Mouse (Mus musculus): Measurements from ENCODE around the gene Sh3pxd2a.

The Sh3pxd2a gene

DNA sequence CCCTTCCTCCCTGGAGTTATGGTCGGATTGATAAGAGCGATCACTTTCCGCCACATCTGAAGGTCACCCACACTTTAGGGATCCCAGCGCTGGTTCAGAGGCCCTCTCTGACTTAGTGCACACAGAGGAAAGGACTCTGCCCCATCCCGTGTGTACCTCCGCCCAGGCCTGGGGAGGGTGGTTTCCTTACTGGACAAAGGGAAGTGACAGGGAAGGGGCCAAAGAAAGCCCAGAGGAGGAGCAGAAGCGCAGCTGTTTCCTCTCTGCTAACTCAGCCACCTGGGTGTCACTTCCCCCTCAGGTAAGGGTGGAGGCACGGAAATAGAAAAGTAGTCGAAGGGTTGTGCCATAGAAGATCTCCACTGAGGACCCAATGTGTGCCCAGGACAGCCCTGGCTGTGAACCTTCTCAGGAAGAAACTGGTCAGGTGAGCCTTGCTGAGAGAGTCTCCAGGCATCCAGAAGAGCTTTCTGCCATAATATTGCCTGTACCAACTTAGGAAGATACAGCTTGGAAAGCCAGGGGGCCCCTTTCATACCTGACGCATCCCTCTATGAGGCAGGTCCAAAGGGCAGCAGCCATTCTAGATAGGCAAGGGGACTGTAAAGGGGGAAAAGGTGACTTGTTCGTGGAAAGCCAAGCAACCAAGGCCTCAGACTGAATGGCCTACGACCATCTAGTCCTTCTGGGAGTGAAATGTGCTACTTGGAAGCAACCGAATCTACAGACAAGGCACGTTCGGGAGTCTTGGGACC lies 9.0 kb downstream of the Sh3pxd2a start:
- no peak for DNase-seq (ENCODE audit: low spot score)

DNA sequence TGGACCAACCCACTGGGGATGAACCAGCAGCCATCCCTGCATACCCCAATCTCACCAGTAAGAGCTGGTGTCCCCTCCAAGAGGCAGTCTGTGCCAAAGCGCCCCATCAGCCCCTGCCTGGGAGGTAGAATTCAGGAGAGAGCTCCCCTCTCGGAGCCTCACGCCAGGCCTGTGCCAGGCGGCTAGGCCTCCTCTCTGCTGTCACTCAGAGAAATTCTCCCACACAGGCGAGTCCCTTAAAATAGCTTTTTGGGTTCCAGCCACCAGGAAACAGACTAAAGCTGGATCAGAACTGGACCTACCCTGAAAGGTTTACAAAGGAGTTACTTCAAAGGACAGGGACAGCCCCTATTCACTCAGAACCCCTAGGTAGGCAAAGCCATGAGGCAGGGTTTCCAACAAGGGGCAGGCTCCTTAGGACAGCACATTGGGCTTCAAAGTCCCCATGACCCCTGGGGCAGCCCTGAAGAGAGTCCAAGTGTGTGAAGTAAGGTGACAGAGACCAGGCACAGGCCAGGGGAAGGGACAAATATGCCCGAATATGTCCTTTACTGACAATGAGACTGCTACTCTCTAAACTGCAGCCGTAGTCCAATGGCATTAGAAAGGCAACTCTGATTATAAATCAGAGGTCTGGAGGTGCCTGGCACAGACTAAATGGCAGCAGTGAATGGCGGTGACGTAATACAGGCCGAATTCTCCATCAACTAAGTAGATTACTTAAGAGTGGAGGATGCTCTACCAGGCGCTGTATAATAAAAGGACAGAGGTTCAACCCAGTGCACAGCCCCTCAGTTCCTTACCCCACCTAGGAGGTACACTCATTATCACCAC lies 9.8 kb downstream of the Sh3pxd2a start:
- DNase-seq (ENCODE audit: low spot score), result no peak

DNA sequence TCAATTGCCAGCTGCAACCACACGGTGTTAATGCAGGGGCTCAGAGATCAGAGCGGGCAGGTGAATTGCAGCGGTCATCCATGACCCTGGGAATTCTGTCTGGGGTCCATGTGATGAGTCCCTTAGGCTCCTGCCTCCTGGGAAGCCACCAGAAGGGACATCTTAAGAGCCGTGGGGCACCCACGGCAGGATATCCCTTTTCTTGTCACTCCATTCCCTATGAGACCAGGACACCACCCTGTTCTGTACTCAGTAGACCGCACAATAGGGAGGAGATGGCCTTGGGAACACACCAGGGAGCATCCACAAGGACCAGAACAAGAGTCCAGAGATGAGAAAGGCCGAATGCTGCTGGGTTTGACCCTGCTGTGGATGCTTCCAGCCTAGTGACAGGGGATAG lies 10.8 kb downstream of the Sh3pxd2a start:
- DNase-seq (ENCODE audit: low spot score), result no peak

DNA sequence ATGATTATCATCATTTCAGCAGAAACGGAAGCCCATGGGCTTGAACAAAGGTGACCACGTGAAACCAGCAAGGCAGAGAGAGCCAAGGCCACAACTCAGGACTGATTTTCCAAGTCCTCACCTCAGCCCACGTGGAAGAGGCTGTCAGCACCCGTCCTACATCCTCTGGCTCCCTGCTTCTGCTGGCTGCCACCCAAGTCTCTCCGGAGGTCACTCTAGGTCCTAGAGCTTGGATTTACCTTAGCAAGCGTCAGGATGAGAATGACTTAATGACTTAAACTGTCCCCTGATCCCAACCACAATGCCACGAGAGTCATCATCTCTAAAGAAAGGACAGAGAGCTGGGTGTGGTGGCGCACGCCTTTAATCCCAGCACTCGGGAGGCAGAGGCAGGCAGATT lies 11.5 kb downstream of the Sh3pxd2a start:
- no peak for DNase-seq (ENCODE audit: low spot score)

DNA sequence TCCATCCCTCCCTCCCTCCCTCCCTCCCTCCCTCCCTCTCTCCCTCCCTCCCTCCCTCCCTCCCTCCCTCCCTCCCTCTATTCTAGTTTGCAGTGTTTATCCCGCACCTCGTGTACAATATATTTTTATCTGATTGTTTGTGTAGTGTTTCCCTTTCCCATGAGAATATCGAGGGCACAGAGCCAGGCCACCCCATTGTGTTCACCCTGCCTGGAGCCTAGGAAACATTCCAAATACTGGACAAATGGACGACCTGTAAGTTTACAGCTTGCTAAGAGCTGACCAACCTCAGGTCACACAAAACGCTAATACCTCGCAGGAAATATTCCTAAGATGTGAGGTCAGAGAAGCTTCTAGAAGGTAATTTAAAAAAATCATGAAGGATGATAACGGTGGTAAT lies 12.0 kb downstream of the Sh3pxd2a start:
- DNase-seq (ENCODE audit: low spot score), result no peak

DNA sequence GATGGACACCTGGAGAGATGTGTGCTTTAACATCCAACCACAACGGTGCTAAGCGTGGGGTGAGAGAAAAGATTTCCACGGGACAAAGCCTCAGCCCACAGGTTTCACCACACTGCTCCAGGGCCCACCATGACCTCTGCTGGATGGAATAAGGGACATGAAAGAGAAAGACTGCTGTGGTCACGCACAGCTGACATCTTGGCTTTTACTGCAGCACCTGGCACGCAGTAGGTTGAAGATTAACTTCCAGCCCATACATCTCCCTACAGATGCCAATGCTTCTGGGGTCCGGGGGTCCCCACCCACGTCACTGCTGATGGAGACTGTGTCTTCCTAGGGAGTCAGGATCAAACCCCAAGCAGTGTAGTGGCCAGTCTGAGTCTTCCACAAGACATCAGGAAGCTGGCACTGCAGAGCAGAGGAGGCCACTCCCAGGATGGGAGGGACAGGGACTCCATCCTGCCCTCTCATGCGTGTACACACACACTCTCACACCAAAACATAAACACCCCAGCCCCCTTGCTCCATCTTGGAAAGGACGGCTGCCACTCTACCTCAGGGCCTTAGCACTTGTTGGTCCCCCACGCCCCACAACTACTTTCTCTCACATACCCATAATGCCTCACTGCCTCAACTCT lies 12.6 kb downstream of the Sh3pxd2a start:
- DNase-seq (ENCODE audit: low spot score), result no peak

DNA sequence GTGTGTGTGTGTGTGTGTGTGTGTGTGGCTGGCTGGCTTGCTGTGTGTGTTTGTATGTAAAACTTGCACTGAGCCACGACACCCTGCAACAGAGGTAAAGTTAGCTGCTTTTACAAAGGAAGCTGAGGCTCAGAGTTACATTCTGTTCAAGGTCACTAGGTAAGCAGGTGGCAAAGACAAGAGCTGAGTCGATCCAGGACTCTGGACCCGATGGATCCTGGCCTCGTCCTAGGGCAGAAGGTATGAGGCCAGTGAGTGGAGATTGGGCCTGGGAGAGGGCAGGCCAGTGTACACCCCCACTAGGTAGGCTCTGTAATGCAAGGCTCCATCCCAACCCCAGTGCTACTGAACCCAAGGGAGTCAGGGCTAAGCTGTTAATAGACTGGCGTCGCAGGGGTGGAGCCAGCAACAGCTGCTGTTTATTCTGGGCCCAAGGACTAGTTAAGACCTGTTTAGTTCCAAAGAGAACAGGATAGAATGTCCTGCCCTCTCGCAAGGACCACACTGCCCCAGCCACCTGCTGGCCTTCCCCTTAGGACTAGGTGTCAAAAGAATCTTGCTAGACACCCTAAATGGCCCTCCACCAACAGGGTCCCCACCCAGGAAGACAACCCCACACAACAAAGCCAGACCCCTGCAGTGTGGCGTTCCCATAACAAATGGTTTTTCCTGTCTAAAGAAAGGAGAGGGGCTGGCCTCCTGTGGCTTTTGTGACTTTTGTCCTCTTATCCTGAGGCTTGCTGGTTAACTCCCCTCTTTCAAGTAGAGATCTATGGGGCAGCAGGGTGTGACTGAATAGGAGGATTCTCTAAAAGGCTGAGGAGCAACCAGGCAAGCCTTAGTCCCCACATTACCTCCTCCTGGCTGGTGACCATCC lies 13.7 kb downstream of the Sh3pxd2a start:
- no peak for DNase-seq (ENCODE audit: low spot score)

DNA sequence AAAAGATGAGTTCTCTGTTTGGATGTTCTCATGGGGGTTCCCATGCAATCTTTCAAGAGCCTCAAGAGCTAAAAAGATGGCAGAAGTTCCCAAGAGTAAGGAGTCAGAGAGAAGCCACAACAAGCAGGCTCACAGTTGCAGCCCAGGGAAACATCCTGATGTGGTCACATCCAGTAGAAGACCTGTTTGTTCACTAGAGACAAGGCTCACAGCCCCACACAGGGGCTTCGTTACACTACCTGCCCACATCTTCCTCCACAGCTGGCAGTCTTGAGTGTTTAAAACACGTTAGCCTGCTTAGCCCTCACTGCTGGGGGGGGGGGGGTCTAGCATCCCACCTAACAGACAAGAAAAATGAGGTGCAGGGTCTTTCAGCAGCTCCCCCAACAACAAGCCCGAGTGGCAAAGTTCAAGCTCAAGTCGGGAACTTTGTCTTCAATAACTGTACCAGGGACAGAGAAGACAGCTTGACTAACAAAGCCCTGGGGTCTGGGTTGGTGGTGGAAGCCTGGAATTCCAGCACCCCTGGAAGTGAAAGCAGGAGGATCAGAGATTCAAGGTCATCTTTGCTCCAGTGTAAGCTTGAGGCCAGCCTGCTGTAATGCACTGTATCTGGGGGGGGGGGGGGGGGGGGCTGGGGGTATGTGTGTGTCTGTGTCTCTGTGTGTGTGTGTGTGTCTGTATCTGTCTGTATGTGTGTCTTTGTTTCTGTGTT lies 14.5 kb downstream of the Sh3pxd2a start:
- DNase-seq (ENCODE audit: low spot score), result no peak

DNA sequence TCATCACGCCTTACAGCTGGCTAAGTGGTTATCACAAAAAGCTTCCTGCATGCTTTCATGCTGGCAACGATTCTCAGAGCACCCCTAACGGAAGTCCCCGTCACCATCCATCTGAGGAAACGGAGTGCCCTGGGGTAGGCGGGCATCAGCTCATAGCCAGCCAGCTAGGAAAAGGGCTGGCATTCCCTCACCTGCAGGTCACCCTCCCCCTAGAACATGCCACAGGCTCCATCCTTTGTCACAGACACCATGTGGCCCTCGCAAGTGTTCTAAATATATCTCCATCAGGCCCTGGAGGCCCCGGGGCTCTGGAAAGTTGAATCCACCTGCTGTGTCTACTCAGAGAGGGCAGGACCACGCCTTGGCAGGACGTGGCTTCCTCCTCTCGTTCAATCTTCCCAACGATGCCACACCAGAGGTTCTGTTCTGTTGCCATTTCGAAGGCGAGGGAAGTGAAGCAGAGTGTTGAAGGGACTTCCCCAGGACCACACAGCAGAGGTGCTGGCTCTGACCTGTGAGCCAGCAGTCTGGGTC lies 15.5 kb downstream of the Sh3pxd2a start:
- DNase-seq (ENCODE audit: low spot score), result no peak

DNA sequence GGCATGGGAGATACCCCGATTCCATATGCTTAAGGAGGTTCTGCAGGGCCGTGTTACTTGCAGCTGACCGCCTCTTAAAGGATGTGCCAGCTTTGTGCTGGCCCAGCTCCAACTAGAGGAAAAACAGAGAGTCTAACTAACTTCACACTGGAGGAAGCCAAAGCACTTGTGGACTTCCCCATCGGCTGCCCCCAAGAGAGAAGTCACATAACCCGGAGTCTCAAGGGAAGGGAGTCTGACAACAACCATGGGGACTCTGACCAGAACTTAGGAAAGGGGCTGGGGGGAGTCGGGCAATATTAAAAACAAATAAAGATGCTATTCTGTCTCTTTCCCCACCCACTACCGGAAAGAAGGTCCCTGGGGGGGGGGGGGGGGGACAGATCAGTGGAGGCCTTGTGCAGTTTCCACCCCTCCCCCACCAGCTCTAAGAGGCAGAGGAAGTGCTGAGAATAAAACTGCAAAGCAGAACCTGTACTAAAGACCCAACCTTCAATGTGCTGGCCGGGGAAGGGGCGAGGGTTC lies 17.3 kb downstream of the Sh3pxd2a start:
- no peak for DNase-seq (ENCODE audit: low spot score)

DNA sequence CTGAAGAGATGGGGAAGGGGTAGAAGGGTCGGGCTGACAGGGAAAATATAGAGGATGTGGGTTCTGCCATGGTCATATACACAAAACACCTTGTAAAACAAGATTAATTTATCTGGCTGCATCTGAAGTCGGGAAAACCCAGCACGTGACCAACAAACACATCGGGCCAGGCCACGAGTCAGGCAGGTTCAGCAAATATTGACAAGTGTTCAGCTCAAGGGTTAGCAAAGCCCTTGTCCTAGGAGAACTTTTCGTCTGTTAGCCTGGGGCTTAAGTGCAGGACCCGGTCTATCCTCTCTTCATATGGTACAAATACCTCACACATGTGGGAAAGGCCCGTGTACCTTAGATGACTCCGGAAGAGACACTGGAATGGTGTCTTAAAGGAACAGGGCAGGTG lies 18.1 kb downstream of the Sh3pxd2a start:
- DNase-seq (ENCODE audit: low spot score), result no peak

DNA sequence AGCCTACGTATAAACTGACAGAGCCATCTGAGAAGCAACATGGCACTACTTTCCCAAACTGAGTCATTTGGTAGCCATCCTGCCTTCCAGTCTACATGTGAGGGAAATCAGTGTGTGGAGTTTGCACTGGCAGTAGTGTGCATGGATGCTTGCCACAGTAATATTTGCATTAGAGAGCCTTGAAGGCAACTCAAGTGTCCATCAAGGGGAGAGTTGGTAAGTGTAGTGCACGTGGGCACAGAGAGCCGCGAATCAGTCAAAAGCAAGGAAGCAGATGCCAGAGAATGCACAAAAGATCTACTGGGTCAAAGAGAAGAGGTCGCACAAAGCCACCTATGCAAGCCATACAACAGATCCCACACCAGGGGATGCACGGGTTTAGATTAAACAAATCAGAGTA lies 18.5 kb downstream of the Sh3pxd2a start:
- no peak for DNase-seq (ENCODE audit: low spot score)

DNA sequence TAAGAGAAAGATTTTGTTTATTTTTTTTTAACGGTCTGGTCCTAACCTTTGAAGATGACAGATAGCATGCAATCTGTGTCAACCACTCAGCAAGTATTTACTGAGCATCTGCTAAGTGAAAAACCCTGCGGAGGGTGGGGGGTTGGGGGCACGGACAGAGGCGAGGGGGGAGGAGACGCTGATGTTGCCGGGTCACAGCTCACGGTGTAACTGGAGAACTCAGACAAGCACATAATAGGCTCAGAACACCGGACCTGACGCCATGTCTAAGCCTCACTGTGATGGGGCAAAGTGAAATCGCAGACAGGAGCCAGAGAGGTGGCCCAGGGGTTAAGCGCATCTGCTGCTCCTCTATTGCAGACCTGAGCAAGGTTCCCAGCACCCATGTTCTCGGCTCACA lies 19.7 kb downstream of the Sh3pxd2a start:
- DNase-seq (ENCODE audit: low spot score), result no peak

DNA sequence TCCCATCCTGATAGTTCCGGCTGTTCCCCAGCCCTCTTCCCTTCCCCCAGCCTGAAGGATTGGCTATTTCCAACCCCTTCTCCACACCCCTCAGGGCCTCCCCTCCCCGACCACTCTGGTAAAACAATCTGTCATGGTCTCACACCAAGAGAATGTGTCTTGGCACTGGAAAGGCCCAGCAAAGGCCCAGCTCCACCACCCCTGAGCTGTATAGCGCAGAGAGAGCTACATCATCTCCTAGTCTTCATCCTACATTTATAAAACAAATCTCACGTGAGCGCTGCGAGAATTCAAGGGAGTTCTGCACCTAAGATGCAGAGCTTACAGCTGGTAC lies 21.9 kb downstream of the Sh3pxd2a start:
- no peak for DNase-seq (ENCODE audit: low spot score)

DNA sequence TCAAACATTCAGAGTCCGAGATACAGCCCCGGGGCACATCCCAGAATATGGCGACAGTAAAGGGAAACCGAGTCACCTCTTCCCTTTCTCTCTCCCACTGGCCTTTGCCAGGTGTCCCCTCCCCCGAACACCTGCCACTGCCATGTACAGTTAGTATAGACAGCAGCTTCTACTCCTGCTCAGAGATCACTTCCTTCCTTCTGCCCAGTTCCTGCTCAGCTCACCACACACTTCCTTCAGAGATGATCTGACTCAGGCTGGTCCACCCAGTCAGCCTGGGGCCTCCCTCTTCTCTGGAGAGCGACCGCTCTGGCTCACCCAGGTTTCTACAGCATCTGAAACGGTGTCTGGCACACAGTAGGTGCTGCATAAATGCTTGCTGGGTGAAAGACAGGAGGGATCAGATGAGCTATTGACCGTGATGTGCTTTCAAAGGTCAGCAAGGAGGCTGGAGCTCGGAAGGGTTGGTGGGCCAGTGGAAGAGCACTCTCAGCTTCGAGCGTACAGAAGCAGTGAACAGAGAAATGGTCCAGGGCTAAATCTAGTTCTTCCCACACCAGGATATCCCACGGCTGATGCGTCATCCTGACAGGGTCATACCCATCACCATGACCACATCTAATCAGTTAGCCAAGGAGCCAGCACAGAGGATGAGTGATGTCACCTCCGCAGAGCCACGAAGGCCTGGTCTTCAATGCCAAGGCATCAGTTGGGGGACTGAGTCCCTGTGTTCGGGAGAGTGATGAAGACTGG lies 22.5 kb downstream of the Sh3pxd2a start:
- no peak for DNase-seq (ENCODE audit: low spot score)

DNA sequence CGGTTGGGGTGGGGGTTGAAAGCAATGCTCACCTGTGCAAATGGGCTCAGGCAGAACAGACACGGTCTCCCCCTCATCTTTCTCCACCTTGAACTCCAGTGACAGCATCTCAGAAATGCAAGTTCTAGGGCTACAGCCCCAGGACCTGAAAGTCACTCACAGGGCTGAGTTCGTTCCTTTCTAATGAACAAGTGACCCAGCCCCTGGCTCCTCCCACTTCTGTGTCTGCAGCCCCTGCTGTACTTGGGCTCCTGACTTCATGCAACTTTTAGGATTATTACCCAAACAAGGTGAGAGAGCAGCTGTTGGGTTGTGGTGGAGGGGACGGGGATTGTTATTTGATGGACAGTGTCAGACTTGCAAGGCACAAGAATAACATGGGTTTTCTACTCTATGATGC lies 23.2 kb downstream of the Sh3pxd2a start:
- DNase-seq (ENCODE audit: low spot score), result no peak

DNA sequence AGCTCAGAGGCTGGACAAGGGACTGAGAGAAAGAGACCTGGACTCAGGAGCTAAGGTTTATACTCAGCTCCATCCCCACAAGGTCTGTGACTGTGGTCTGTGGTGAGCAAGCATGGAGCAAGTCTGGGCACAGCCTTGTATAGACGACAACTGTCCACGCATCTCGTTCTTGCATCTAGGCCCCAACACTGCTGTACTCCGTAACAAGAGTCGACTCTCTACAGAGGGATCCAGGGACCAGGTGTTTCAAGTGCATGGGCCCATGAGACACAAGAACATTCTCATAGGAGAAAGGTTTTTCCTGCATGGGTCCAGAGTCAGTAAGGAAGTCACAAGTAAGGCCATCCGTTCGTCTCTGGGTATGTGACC lies 23.8 kb downstream of the Sh3pxd2a start:
- DNase-seq (ENCODE audit: low spot score), result no peak

DNA sequence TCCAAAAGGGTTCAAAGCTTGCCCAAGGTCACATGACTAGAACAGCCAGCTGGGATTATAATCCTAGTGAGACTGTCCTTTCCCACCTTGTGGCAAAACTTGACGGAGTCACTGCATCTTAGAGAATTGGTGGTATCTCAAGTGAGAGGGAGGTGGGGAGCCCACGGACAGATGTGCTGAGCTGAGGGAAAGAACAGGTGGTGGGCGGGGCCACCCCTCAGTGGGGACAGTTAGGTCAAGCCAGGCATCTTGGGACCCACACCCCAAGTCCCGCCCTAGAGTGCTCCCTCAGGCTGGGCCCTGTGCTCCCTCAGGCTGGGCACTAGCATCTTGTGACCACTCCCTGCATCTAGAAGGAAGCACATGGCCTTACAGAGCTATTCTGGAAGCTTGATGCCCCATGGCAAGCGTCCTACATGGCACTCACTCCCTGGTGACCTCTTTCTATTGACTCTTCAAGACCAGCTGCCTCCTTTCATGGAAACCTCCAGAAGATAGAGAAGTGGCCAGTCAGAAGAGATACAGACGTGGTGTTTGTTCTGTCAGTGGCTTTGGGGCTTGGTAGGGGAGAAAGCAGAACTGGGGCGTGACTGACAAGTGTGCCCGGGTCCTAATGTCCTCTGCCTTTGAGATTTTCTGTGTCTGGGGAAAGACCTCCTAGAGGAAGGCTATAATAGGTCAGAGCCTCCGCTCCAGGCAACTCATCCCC lies 24.3 kb downstream of the Sh3pxd2a start:
- DNase-seq (ENCODE audit: low spot score), result no peak

DNA sequence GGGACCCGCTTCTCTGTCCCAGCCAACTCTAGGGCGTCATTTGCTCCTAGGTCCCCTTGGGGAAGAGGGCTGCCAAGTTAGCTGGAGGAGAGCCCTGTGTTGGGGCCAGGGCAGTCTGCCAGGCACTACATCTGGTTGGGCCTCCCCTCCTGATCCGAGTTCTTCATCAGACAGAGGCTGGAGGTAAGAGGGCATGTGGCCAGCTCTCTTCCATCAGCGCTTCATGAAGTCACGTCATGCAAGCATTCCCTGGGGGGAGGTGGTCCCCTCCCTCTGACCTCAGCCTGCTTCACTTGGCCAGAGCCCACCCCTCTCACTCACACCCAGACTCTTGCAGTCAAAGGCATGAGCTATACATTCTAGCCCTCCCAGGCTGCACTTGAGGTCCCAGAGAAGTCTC lies 25.8 kb downstream of the Sh3pxd2a start:
- no peak for DNase-seq (ENCODE audit: low spot score)

DNA sequence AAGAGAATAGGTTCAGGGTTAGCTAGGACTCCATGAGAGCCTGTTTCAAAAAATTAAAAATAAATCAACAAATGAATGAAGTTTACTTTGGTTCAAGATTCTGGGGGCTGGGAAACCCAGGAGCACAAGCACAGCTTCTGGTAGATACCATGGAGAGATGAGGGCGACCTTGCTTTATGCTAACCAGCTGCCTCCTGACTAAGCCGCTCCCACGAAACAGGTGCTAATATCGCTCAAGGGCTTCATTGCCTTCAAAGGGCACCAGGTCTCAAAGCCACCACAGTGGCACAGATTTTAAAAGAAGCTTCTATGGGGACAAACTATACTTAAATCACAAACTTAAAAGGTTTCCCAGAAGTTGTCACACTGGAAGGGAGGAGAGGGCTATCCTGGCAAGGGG lies 27.2 kb downstream of the Sh3pxd2a start:
- DNase-seq (ENCODE audit: low spot score), result no peak
